Mouse (Mus musculus) forebrain, postnatal 0 days (tissue): Measurements from ENCODE around the gene Igf1r. TPM values are rescaled to one million over a fixed set of nuclear protein-coding genes. Genes with fewer than 3 reads are reported as not detected.

Experiments
- ATAC-seq: fragments of 200-750 bp; cut with Nextera tagmentation; 2 replicates; pipeline ENCODE4 v1.8.0; 2017; ENCODE audit warnings: mild to moderate bottlenecking, moderate library complexity
- DNase-seq: peaks from one replicate; pipeline ENCODE4 v3.0.0-alpha.2; 2015
- H3K27ac ChIP-seq: fragments of 300-500 bp; sonication (generic); 2 replicates; pipeline ENCODE4 v1.5.1; 2014; ENCODE audit warnings: low read depth, mild to moderate bottlenecking, antibody characterized with exemption, low read length, moderate library complexity, mixed read lengths
- H3K27me3 ChIP-seq: fragments of 300-500 bp; sonication (generic); 2 replicates; pipeline ENCODE4 v1.6.1; 2014; ENCODE audit warnings: mild to moderate bottlenecking, low read length, mixed read lengths; ENCODE audit not compliant: insufficient read depth
- H3K36me3 ChIP-seq: fragments of 300-500 bp; sonication (generic); 2 replicates; pipeline ENCODE4 v1.6.1; 2014; ENCODE audit warnings: mild to moderate bottlenecking, moderate library complexity; ENCODE audit not compliant: insufficient read depth
- H3K4me1 ChIP-seq: fragments of 300-500 bp; sonication (generic); 2 replicates; pipeline ENCODE4 v1.6.1; 2014; ENCODE audit warnings: antibody characterized with exemption; ENCODE audit not compliant: insufficient read depth
- H3K4me2 ChIP-seq: fragments of 300-500 bp; sonication (generic); 2 replicates; pipeline ENCODE4 v1.6.1; 2014; ENCODE audit warnings: low read depth, mild to moderate bottlenecking, moderate library complexity
- H3K4me3 ChIP-seq: fragments of 300-500 bp; sonication (generic); 2 replicates; pipeline ENCODE4 v1.5.1; 2014; ENCODE audit warnings: low read depth, low read length, mixed read lengths
- H3K9ac ChIP-seq: fragments of 300-500 bp; sonication (generic); 2 replicates; pipeline ENCODE4 v1.6.1; 2014; ENCODE audit warnings: mild to moderate bottlenecking
- H3K9me3 ChIP-seq: fragments of 300-500 bp; sonication (generic); 2 replicates; pipeline ENCODE4 v1.6.1; 2016; ENCODE audit warnings: low read length
- CTCF ChIP-seq: sonication (generic); IDR thresholded peaks from 2 replicates; pipeline ENCODE4 v1.5.1; 2016; ENCODE audit warnings: antibody characterized with exemption, control low read depth, low read depth
- WGBS: fragments of 180-500 bp; shearing (Covaris S2); extraction: QIAGEN DNeasy Blood & Tissue Kit; methylation state at CpG from one replicate; pipeline ENCODE4 v1.1.7; 2014; 5-methylcytosine and 5-hydroxymethylcytosine counted together
- polyA plus RNA-seq: library from polyadenylated mRNA; unstranded; fragments of >200 nt; fragmentation: Nextera tagmentation; extraction: Ambion mirVana; gene quantifications from 2 replicates; pipeline ENCODE4 v1.2.1, GENCODE M21; 2015
- total RNA-seq: library from RNA; depleted of rRNA; stranded (reverse); fragments of >200 nt; gene quantifications from 2 replicates; pipeline ENCODE4 v1.2.3, GENCODE M21; 2014

The Igf1r gene
- total and polyA plus RNA-seq, 2 experiments from 2014 or later = 12.8 to 37.8 TPM

- H3K4me1 ChIP-seq = 0 out of 2 replicates have a peak, but pooled peaks cover 5% of the 10 kb centered on the region
- 10% methylated on average over 4 of the region's 4 CpGs for WGBS
- DNase-seq (peak; percentile 19), ATAC-seq (peak; percentile 12)
- TF ChIP-seq CTCF = no peak
- H3K27me3 ChIP-seq = no peaks in the 10 kb centered on the region
- H3K4me3 ChIP-seq = no peak overlapping the region
- H3K9ac ChIP-seq = no peak overlapping the region
- H3K4me2 ChIP-seq = no peak overlapping the region
- peak overlapping the region; percentile 70; the same call in 1 of the 2 replicates for H3K27ac ChIP-seq
- H3K9me3 ChIP-seq = no peaks in the 10 kb centered on the region
- H3K36me3 ChIP-seq = no peaks in the 10 kb centered on the region
Measured at GRCm38 (mm10) chr7:68085870-68086341, 133.3 kb downstream of the Igf1r start.

- no peak for DNase-seq
- Histone ChIP-seq H3K36me3 (no peaks in the 10 kb centered on the region), H3K27ac (no peak overlapping the region), H3K9me3 (no peaks in the 10 kb centered on the region), H3K4me1 (0 out of 2 replicates have a peak, but pooled peaks cover 5% of the 10 kb centered on the region), H3K27me3 (no peaks in the 10 kb centered on the region), H3K4me2 (no peak overlapping the region), H3K9ac (no peak overlapping the region), H3K4me3 (no peak overlapping the region)
- WGBS = 74% methylated on average over 4 of the region's 4 CpGs
- ATAC-seq = no peak
- TF ChIP-seq CTCF = no peak
Measured at GRCm38 (mm10) chr7:68087496-68087895, 134.9 kb downstream of the Igf1r start.

GRCm38 (mm10) chr7:68088825-68089224 lies 136.2 kb downstream of the Igf1r start:
- Histone ChIP-seq H3K4me1 (0 out of 2 replicates have a peak, but pooled peaks cover 5% of the 10 kb centered on the region), H3K4me3 (no peak overlapping the region), H3K9ac (no peak overlapping the region), H3K9me3 (no peaks in the 10 kb centered on the region), H3K4me2 (no peak overlapping the region), H3K36me3 (no peaks in the 10 kb centered on the region), H3K27ac (peak overlapping the region; percentile 45; the same call in 1 of the 2 replicates), H3K27me3 (no peaks in the 10 kb centered on the region)
- DNase-seq (peak; percentile 71), ATAC-seq (peak; percentile 50)
- 52% methylated on average over 6 of the region's 6 CpGs for WGBS
- no peak for TF ChIP-seq CTCF

- Histone ChIP-seq H3K4me2 (no peak overlapping the region), H3K27me3 (no peaks in the 10 kb centered on the region), H3K36me3 (no peaks in the 10 kb centered on the region), H3K9ac (no peak overlapping the region), H3K4me1 (0 out of 2 replicates have a peak, but pooled peaks cover 5% of the 10 kb centered on the region), H3K27ac (peak overlapping the region; percentile 45; the same call in 1 of the 2 replicates), H3K9me3 (no peaks in the 10 kb centered on the region), H3K4me3 (no peak overlapping the region)
- 90% methylated on average over 10 of the region's 10 CpGs for WGBS
- no peak for ATAC-seq
- DNase-seq = no peak
- no peak for TF ChIP-seq CTCF
Measured at GRCm38 (mm10) chr7:68089725-68090124, 137.1 kb downstream of the Igf1r start.

- H3K9ac ChIP-seq = no peak overlapping the region
- H3K9me3 ChIP-seq = no peaks in the 10 kb centered on the region
- no peak for ATAC-seq
- no peak for TF ChIP-seq CTCF
- no peak overlapping the region for H3K4me3 ChIP-seq
- no peak overlapping the region for H3K4me2 ChIP-seq
- no peak overlapping the region for H3K27ac ChIP-seq
- no peaks in the 10 kb centered on the region for H3K36me3 ChIP-seq
- no peaks in the 10 kb centered on the region for H3K4me1 ChIP-seq
- 78% methylated on average over 8 of the region's 8 CpGs for WGBS
- DNase-seq = no peak
- H3K27me3 ChIP-seq = no peaks in the 10 kb centered on the region
Measured at GRCm38 (mm10) chr7:68090576-68090975, 137.9 kb downstream of the Igf1r start.

GRCm38 (mm10) chr7:68092304-68092978 lies 139.8 kb downstream of the Igf1r start:
- Histone ChIP-seq H3K4me2 (no peak overlapping the region), H3K27me3 (no peaks in the 10 kb centered on the region), H3K4me1 (no peaks in the 10 kb centered on the region), H3K36me3 (no peaks in the 10 kb centered on the region), H3K9ac (no peak overlapping the region), H3K27ac (no peak overlapping the region), H3K9me3 (no peaks in the 10 kb centered on the region), H3K4me3 (no peak overlapping the region)
- TF ChIP-seq CTCF = no peak
- ATAC-seq (no peak), DNase-seq (no peak)
- WGBS = 70% methylated on average over 8 of the region's 8 CpGs

GRCm38 (mm10) chr7:68093817-68094216 lies 141.2 kb downstream of the Igf1r start:
- WGBS = 65% methylated on average over 9 of the region's 9 CpGs
- no peak for TF ChIP-seq CTCF
- no peaks in the 10 kb centered on the region for H3K27me3 ChIP-seq
- H3K9ac ChIP-seq = no peak overlapping the region
- no peak for DNase-seq
- H3K36me3 ChIP-seq = no peaks in the 10 kb centered on the region
- H3K27ac ChIP-seq = no peak overlapping the region
- H3K4me3 ChIP-seq = no peak overlapping the region
- no peaks in the 10 kb centered on the region for H3K9me3 ChIP-seq
- no peak overlapping the region for H3K4me2 ChIP-seq
- ATAC-seq = no peak
- no peaks in the 10 kb centered on the region for H3K4me1 ChIP-seq
